In genomic region chr12:32994081-32994480, GRCm38 (mm10) we compare ENCODE assay signal across 22 mouse cellular contexts. TPM values are rescaled to one million over a fixed set of nuclear protein-coding genes. Genes with fewer than 3 reads are reported as not detected.
DNase-seq lines count a peak whose midpoint lies in the region; ATAC-seq and TF ChIP-seq lines count a peak whose summit lies in the region.
"Had no signal": no experiment of that assay in that cellular context is flagged by ENCODE, and none has a peak within 500 bp of the region (broad histone marks: within the 10 kb centered on the region; RNA-seq: fewer than 3 reads in every experiment).

No protein-coding gene starts in this region.

- H3K79me2 ChIP-seq in CH12.LX (replicated peaks; ENCODE audit: control insufficient read depth, extremely low read depth, insufficient read depth, poor library complexity, severe bottlenecking), result no peaks in the 10 kb centered on the region

- TF ChIP-seq POLR2A in spleen, adult 2 months (IDR thresholded peaks at IDR 0.05; ENCODE audit: low read depth, low read length), result peak; percentile 17; the same call in 1 of the 2 replicates
- TF ChIP-seq POLR2A in CH12.LX (IDR thresholded peaks at IDR 0.05; ENCODE audit: low read depth, low read length), result no peak
- TF ChIP-seq POLR2A in thymus, adult 2 months (IDR thresholded peaks at IDR 0.05; ENCODE audit: control insufficient read depth, extremely low read depth, insufficient read depth, low read length, poor library complexity), result no peak

- peak overlapping the region; percentile 92 for H3K27ac ChIP-seq in lung, embryonic 16.5 days (ENCODE audit: low read length)
- peak overlapping the region; percentile 87 for H3K27ac ChIP-seq in spleen, adult 2 months (ENCODE audit: insufficient read depth, low read length)
- no peak overlapping the region for H3K27ac ChIP-seq in CH12.LX (ENCODE audit: insufficient read depth, low read depth)
- no peak overlapping the region for H3K27ac ChIP-seq in thymus, adult 2 months (ENCODE audit: control insufficient read depth, insufficient read depth, low read length)
- H3K27ac ChIP-seq: embryonic facial prominence, embryonic 13.5 days; forebrain, embryonic 12.5 days; heart, adult 2 months; hindbrain, embryonic 15.5 days had no signal

- TF ChIP-seq EP300 in CH12.LX (IDR thresholded peaks at IDR 0.05; ENCODE audit: low read length), result no peak

- TF ChIP-seq RAD21 in CH12.LX (IDR thresholded peaks at IDR 0.05; ENCODE audit: low read depth, low read length), result no peak

- WGBS in lung, embryonic 16.5 days, result 62% methylated on average over 5 of the region's 5 CpGs
- 39% methylated on average over 5 of the region's 5 CpGs for WGBS in spleen, adult 2 months
- WGBS in thymus, adult 2 months, result 86% methylated on average over 5 of the region's 5 CpGs

- H3K9me3 ChIP-seq in lung, embryonic 16.5 days (ENCODE audit: control insufficient read depth, low read length), result no peaks in the 10 kb centered on the region
- H3K9me3 ChIP-seq in CH12.LX (replicated peaks; ENCODE audit: low read length), result no peaks in the 10 kb centered on the region
- H3K9me3 ChIP-seq: embryonic facial prominence, embryonic 13.5 days; forebrain, embryonic 12.5 days; heart, embryonic 15.5 days; hindbrain, embryonic 15.5 days had no signal

- no peak overlapping the region for H3K4me3 ChIP-seq in lung, embryonic 16.5 days (ENCODE audit: low read length)
- no peak overlapping the region for H3K4me3 ChIP-seq in spleen, adult 2 months (ENCODE audit: extremely low read depth, insufficient read depth, insufficient read length)
- H3K4me3 ChIP-seq in CH12.LX (replicated peaks in 1 of 3; ENCODE audit: low read depth in 2 of 3, low read length in 2 of 3, poor library complexity in 1 of 3), result no peak overlapping the region
- no peak overlapping the region for H3K4me3 ChIP-seq in thymus, adult 2 months (ENCODE audit: control insufficient read depth, insufficient read depth, low read length)
- H3K4me3 ChIP-seq: embryonic facial prominence, embryonic 13.5 days; forebrain, embryonic 12.5 days; heart, adult 2 months; heart, embryonic 15.5 days; hindbrain, embryonic 15.5 days had no signal

- H3K9ac ChIP-seq in lung, embryonic 16.5 days (ENCODE audit: low read length), result no peak overlapping the region
- no peak overlapping the region for H3K9ac ChIP-seq in CH12.LX (ENCODE audit: insufficient read depth, low read depth)
- H3K9ac ChIP-seq: embryonic facial prominence, embryonic 13.5 days; forebrain, embryonic 12.5 days; heart, embryonic 15.5 days; hindbrain, embryonic 15.5 days had no signal

- ATAC-seq in lung, embryonic 16.5 days (ENCODE audit: low read depth), result no peak
- ATAC-seq: forebrain, embryonic 16.5 days had no signal

- TF ChIP-seq CTCF in spleen, adult 2 months (IDR thresholded peaks at IDR 0.05; ENCODE audit: extremely low read depth, insufficient read depth, insufficient read length, insufficient replicate concordance), result no peak
- no peak for TF ChIP-seq CTCF in CH12.LX (conservative IDR thresholded peaks at IDR 0.05 in 1 of 2, IDR thresholded peaks at IDR 0.05 in 1 of 2; ENCODE audit: low read depth in 2 of 2, low read length in 2 of 2)
- TF ChIP-seq CTCF in thymus, adult 2 months (IDR thresholded peaks at IDR 0.05; ENCODE audit: borderline replicate concordance, control insufficient read depth, extremely low read depth, insufficient read depth, low read length, poor library complexity), result no peak

- no peak for DNase-seq in lung, postnatal 36 days
- peak in 1 of 2 experiments; percentile 57 for DNase-seq in spleen, adult 2 months (ENCODE audit: low read depth in 1 of 2, low spot score in 2 of 2)
- DNase-seq in spleen, postnatal 14 days (ENCODE audit: low spot score in 2 of 2), result no peak
- DNase-seq in CH12.LX (ENCODE audit: extremely low read depth), result peak; percentile 40
- DNase-seq in thymus, adult 2 months, result no peak
- DNase-seq in layer of hippocampus, adult 11-12 months (ENCODE audit: low spot score), result no peak
- DNase-seq: adrenal gland, adult 2 months; adrenal gland, postnatal 25 days; cerebellum, adult 18-20 months; cerebellum, adult 9-11 months; cerebellum, postnatal 36 days; gastrocnemius, postnatal 10 days; heart, adult 2 months; heart, postnatal 14 days had no signal

- dilution Hi-C loops in CH12.LX (cut with MboI; ENCODE audit: extremely low pct_ligation_motif_present, extremely low pct_unique_long_range_greater_than_20kb, low sequenced_read_pairs), result no loop called here

- no peak overlapping the region for H3K4me2 ChIP-seq in lung, embryonic 16.5 days (ENCODE audit: low read depth, low read length)
- no peak overlapping the region; the same call in 1 of the 2 replicates for H3K4me2 ChIP-seq in CH12.LX (ENCODE audit: insufficient read depth, low read depth, poor library complexity, severe bottlenecking)
- H3K4me2 ChIP-seq: embryonic facial prominence, embryonic 13.5 days; forebrain, embryonic 12.5 days; heart, embryonic 11.5 days; heart, embryonic 15.5 days; hindbrain, embryonic 15.5 days had no signal

- no peaks in the 10 kb centered on the region for H3K27me3 ChIP-seq in lung, embryonic 16.5 days (ENCODE audit: control insufficient read depth, insufficient read depth, low read depth, low read length)
- H3K27me3 ChIP-seq in spleen, adult 2 months (ENCODE audit: control insufficient read depth, insufficient read depth, low read length), result no peaks in the 10 kb centered on the region
- H3K27me3 ChIP-seq in CH12.LX (replicated peaks), result no peaks in the 10 kb centered on the region
- no peaks in the 10 kb centered on the region for H3K27me3 ChIP-seq in thymus, adult 2 months (ENCODE audit: control insufficient read depth, insufficient read depth, low read length)
- H3K27me3 ChIP-seq: embryonic facial prominence, embryonic 13.5 days; forebrain, embryonic 12.5 days; heart, embryonic 15.5 days; hindbrain, embryonic 15.5 days; Patski had no signal

- in situ Hi-C loops in CH12.LX (cut with MboI; ENCODE audit: low pct_ligation_motif_present, low pct_unique_long_range_greater_than_20kb, low sequenced_read_pairs), result no loop called here

- peaks cover 9% of the 10 kb centered on the region; the same call in 1 of the 2 replicates for H3K4me1 ChIP-seq in lung, embryonic 16.5 days (replicated peaks; ENCODE audit: control insufficient read depth, insufficient read depth, low read length)
- H3K4me1 ChIP-seq in spleen, adult 2 months (ENCODE audit: control insufficient read depth, insufficient read depth, insufficient read length), result peaks cover 32% of the 10 kb centered on the region
- H3K4me1 ChIP-seq in CH12.LX (ENCODE audit: control insufficient read depth in 1 of 2, insufficient read depth in 2 of 2), result peaks cover 8 to 46% of the 10 kb centered on the region in 2 experiments
- H3K4me1 ChIP-seq in thymus, adult 2 months (replicated peaks; ENCODE audit: control insufficient read depth, insufficient read depth, low read length), result peaks cover 10% of the 10 kb centered on the region
- H3K4me1 ChIP-seq: forebrain, embryonic 12.5 days; hindbrain, embryonic 15.5 days had no signal

- no peaks in the 10 kb centered on the region for H3K36me3 ChIP-seq in lung, embryonic 16.5 days (ENCODE audit: control insufficient read depth, insufficient read depth, low read length)
- no peaks in the 10 kb centered on the region for H3K36me3 ChIP-seq in spleen, adult 2 months (ENCODE audit: control insufficient read depth, insufficient read depth, low read length)
- H3K36me3 ChIP-seq in CH12.LX (replicated peaks in 1 of 2; ENCODE audit: control insufficient read depth in 1 of 2, insufficient read depth in 1 of 2, low read length in 1 of 2), result no peaks in the 10 kb centered on the region
- no peaks in the 10 kb centered on the region for H3K36me3 ChIP-seq in thymus, adult 2 months (ENCODE audit: control insufficient read depth, insufficient read depth, low read length)
- H3K36me3 ChIP-seq: embryonic facial prominence, embryonic 13.5 days; forebrain, embryonic 12.5 days; heart, embryonic 15.5 days; hindbrain, embryonic 15.5 days had no signal

TF ChIP-seq in CH12.LX, 34 proteins besides CTCF, POLR2A, EP300 and RAD21:
- TF ChIP-seq USF1 (IDR thresholded peaks at IDR 0.05; ENCODE audit: low read depth, low read length), result no peak
- TF ChIP-seq MAX (IDR thresholded peaks at IDR 0.05; ENCODE audit: low read length), result no peak
- no peak for TF ChIP-seq PAX5 (IDR thresholded peaks at IDR 0.05; ENCODE audit: low read length)
- TF ChIP-seq CHD1 (IDR thresholded peaks at IDR 0.05; ENCODE audit: low read depth, low read length), result no peak
- no peak for TF ChIP-seq IRF4 (IDR thresholded peaks at IDR 0.05; ENCODE audit: low read depth, low read length)
- TF ChIP-seq ZNF384 (IDR thresholded peaks at IDR 0.05; ENCODE audit: low read depth, low read length), result no peak
- no peak for TF ChIP-seq SMC3 (IDR thresholded peaks at IDR 0.05; ENCODE audit: low read depth, low read length)
- TF ChIP-seq BHLHE40 (IDR thresholded peaks at IDR 0.05; ENCODE audit: low read depth, low read length), result no peak
- TF ChIP-seq POLR2AphosphoS2 (IDR thresholded peaks at IDR 0.05; ENCODE audit: low read depth, low read length), result no peak
- no peak for TF ChIP-seq MAZ (IDR thresholded peaks at IDR 0.05; ENCODE audit: low read depth, low read length)
- no peak for TF ChIP-seq ELF1 (IDR thresholded peaks at IDR 0.05; ENCODE audit: low read depth, low read length)
- no peak for TF ChIP-seq RCOR1 (conservative IDR thresholded peaks at IDR 0.05; ENCODE audit: low read depth, low read length)
- no peak for TF ChIP-seq KAT2A (IDR thresholded peaks at IDR 0.05; ENCODE audit: insufficient replicate concordance, low read length)
- TF ChIP-seq HCFC1 (IDR thresholded peaks at IDR 0.05; ENCODE audit: low read depth, low read length), result no peak
- no peak for TF ChIP-seq E2F4 (IDR thresholded peaks at IDR 0.05; ENCODE audit: insufficient replicate concordance, low read depth, low read length)
- TF ChIP-seq ETS1 (conservative IDR thresholded peaks at IDR 0.05; ENCODE audit: low read depth, low read length), result no peak

RNA-seq across cellular contexts. Expression of gene Sypl, which starts 40.4 kb away (rescaled TPM):
- polyA plus RNA-seq in lung, embryonic 16.5 days (2015; fragmentation: Nextera tagmentation; extraction: Ambion mirVana), result 181 and 182 TPM in 2 replicates
- 25.7 and 36.9 TPM in 2 replicates for polyA plus RNA-seq in spleen, adult 2 months (2012; rRNA removed)
- total RNA-seq in CH12.LX (2012; rRNA removed) (7.5 and 8.5 TPM in 2 replicates), CH12.LX (2014; rRNA removed) (25.8 and 29.1 TPM in 2 replicates)
- polyA plus RNA-seq in CH12.LX (2012; ENCODE audit: insufficient read length, low read depth), result 33.4 and 37.8 TPM in 2 replicates
- 44.8 and 62.4 TPM in 2 replicates for polyA plus RNA-seq in thymus, adult 2 months (2012; rRNA removed)

Comparison
In these comparisons a context has a peak if more than half of its experiments do, and no peak if none do; other contexts are left out.
1. H3K27ac ChIP-seq: peak in lung, embryonic 16.5 days (single experiment) and spleen, adult 2 months (single experiment); none in CH12.LX (single experiment) and thymus, adult 2 months (single experiment).